Mouse (Mus musculus) limb, embryonic 11.5 days (tissue): ENCODE results near the gene Acox3. TPM values are rescaled to one million over a fixed set of nuclear protein-coding genes. Genes with fewer than 3 reads are reported as not detected.
A peak's percentile ranks its signal among the peaks of the same experiment; 100 is the strongest.
"Not testable (repeated sequence)": the region's sequence is repeated elsewhere in the genome, so short reads cannot be mapped to it uniquely, and the experiment has no call there.

Experiments
- ATAC-seq: fragments of 200-750 bp; cut with Nextera tagmentation; 2 replicates; pipeline ENCODE4 v1.8.0; 2017; ENCODE audit warnings: low read depth; ENCODE audit not compliant: insufficient number of reproducible peaks, low FRiP score, low TSS enrichment
- DNase-seq: peaks from one replicate; pipeline ENCODE4 v3.0.0-alpha.2; 2015; ENCODE audit warnings: low spot score
- H3K27ac ChIP-seq: fragments of 300-500 bp; sonication (generic); replicated peaks from 2 replicates; pipeline ENCODE4 v1.5.1; 2014; ENCODE audit warnings: low read depth, mild to moderate bottlenecking, low read length
- H3K27me3 ChIP-seq: fragments of 300-500 bp; sonication (generic); 2 replicates; pipeline ENCODE4 v1.6.1; 2014; ENCODE audit warnings: mild to moderate bottlenecking, low read length, mixed read lengths; ENCODE audit not compliant: control insufficient read depth, insufficient read depth
- H3K36me3 ChIP-seq: fragments of 300-500 bp; sonication (generic); 2 replicates; pipeline ENCODE4 v1.6.1; 2014; ENCODE audit warnings: mild to moderate bottlenecking, low read length, moderate library complexity, mixed read lengths; ENCODE audit not compliant: control insufficient read depth, insufficient read depth
- H3K4me1 ChIP-seq: fragments of 300-500 bp; sonication (generic); 2 replicates; pipeline ENCODE4 v1.6.1; 2014; ENCODE audit warnings: low read length, mixed read lengths; ENCODE audit not compliant: control insufficient read depth, insufficient read depth
- H3K4me2 ChIP-seq: fragments of 300-500 bp; sonication (generic); 2 replicates; pipeline ENCODE4 v1.6.1; 2014; ENCODE audit warnings: low read depth, mild to moderate bottlenecking, moderate library complexity; ENCODE audit not compliant: severe bottlenecking
- H3K4me3 ChIP-seq: fragments of 300-500 bp; sonication (generic); 2 replicates; pipeline ENCODE4 v1.5.1; 2014; ENCODE audit warnings: low read depth, low read length
- H3K9ac ChIP-seq: fragments of 300-500 bp; sonication (generic); 2 replicates; pipeline ENCODE4 v1.6.1; 2014; ENCODE audit warnings: mild to moderate bottlenecking, low read length
- H3K9me3 ChIP-seq: fragments of 300-500 bp; sonication (generic); 2 replicates; pipeline ENCODE4 v1.6.1; 2016; ENCODE audit warnings: low read length; ENCODE audit not compliant: control insufficient read depth
- WGBS: fragments of 180-500 bp; shearing (Covaris S2); extraction: QIAGEN DNeasy Blood & Tissue Kit; methylation state at CpG from one replicate; pipeline ENCODE4 v1.1.7; 2014; 5-methylcytosine and 5-hydroxymethylcytosine counted together
- polyA plus RNA-seq: library from polyadenylated mRNA; unstranded; fragments of >200 nt; fragmentation: Nextera tagmentation; extraction: Ambion mirVana; gene quantifications from 2 replicates; pipeline ENCODE4 v1.2.1, GENCODE M21; 2014

The Acox3 gene
- polyA plus RNA-seq, 1 experiment from 2014 or later, result 9.7 TPM

DNA sequence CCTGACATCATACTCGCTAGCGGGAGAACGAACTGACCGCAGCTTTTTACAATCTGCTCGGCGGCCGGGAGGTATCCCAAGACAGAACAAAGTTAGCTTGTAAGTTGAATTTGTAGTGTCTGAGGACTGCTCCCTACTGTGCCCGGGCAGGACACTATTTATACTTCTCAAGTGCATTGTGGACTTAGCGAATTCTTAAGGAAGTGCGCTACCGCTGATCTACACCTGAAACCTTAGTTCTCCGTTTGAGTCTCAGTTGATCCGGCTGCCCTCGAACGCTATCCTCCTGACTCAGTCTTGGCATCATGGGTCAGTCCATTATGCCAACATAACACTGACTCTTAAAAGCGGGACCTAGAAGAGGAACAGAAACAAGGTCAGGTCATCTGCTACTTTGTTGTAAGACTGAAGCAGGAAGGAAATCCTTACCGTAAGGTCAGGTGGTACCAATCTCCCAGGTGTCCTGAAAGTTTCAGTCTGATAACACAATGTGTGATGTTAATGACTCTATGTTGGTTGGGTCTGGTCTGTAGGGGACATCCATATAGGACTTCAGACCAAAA is 462 bp downstream of the Acox3 start:
- no peaks in the 10 kb centered on the region for H3K27me3 ChIP-seq
- H3K4me2 ChIP-seq, result peak overlapping the region; percentile 52
- ATAC-seq (0 out of 2 replicates have a peak, but pooled peaks have one; percentile 2), DNase-seq (no peak)
- peak overlapping the region; percentile 31 for H3K9ac ChIP-seq
- H3K36me3 ChIP-seq, result no peaks in the 10 kb centered on the region
- H3K4me1 ChIP-seq, result no peaks in the 10 kb centered on the region
- WGBS, result 5% methylated on average over 17 of the region's 17 CpGs
- H3K4me3 ChIP-seq, result peak overlapping the region; percentile 45
- H3K27ac ChIP-seq, result no peak overlapping the region
- H3K9me3 ChIP-seq, result no peaks in the 10 kb centered on the region

DNA sequence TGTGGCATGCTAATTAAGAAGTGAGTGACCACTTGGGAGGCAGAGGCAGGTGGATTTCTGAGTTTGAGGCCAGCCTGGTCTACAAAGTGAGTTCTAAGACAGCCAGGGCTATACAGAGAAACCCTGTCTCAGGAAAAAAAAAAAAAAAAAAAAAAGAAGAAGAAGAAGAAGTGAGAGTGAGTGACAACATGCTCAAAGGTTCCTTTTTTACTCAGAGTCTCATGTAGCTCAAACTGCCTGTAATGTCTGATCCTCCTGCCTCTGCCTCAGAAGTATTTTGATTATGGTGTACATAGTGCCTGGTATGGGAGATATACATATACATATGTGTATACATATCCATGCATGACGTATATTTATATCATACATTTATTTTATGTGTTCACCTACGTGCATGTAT is 1.4 kb downstream of the Acox3 start:
- H3K27me3 ChIP-seq, ATAC-seq, H3K9ac ChIP-seq, DNase-seq, H3K36me3 ChIP-seq, H3K9me3 ChIP-seq, H3K4me2 ChIP-seq, H3K27ac ChIP-seq, H3K4me1 ChIP-seq, H3K4me3 ChIP-seq: not testable (repeated sequence)
- 84% methylated on average over 2 of the region's 2 CpGs for WGBS

DNA sequence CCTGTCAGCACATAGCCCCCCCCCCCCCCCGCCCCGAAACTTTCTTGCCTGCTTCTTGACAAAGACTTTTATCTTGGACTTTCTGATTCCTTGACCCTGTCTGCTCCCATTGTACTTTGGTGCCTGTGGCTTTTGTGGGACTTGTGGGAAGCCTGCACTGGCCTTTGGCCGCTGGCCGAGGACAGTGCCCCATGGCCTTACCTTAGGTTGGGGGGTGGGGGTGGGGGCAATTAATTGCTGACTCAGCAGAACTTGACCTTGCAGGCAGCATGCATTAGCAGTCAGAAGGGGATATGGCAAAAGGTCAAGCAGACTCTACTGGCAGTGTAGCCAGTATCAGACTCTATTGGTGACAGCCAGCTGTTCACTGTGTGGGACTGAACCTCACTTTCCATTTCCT is 8.7 kb downstream of the Acox3 start:
- Histone ChIP-seq H3K9me3 (no peaks in the 10 kb centered on the region), H3K36me3 (peaks cover 8% of the 10 kb centered on the region), H3K4me2 (no peak overlapping the region), H3K27ac (no peak overlapping the region), H3K27me3 (no peaks in the 10 kb centered on the region), H3K4me1 (no peaks in the 10 kb centered on the region), H3K9ac (no peak overlapping the region), H3K4me3 (no peak overlapping the region)
- no peak for ATAC-seq
- DNase-seq, result no peak
- WGBS, result 91% methylated on average over 4 of the region's 4 CpGs

DNA sequence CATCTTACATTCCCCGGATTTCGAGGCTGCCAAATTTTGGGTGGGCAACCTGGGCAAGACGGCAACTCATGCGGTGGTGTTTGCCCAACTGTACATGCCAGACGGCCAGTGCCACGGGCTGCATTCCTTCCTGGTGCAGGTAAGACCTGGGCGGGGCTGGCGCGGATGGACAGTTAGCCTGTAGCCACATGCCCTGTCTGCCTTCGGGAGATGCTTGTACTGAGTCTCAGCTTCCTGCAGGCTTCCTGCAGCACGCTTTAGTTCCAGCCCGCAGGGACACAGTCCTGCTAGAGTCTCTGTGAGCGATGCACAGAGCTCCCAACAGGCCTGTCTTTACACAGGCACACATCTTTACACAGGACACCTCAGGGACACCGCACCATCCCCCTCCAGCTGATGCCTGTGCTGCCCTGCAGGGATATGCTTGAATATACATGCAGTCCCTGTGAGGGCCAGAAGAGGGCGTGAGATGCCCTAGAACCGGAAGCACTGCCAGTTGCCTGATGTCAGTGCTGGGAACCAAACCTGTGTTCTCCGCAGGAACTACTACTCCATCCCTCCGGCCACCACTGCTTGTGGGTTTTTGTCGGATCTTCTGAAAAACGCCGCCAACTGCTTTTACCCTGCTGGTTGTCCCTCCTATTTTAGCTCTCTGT is 9.4 kb downstream of the Acox3 start:
- no peaks in the 10 kb centered on the region for H3K27me3 ChIP-seq
- 76% methylated on average over 21 of the region's 21 CpGs for whole genome bisulfite sequencing
- DNase-seq, result no peak
- H3K9me3 ChIP-seq, result no peaks in the 10 kb centered on the region
- H3K4me3 ChIP-seq, result no peak overlapping the region
- peaks cover 8% of the 10 kb centered on the region for H3K36me3 ChIP-seq
- H3K4me1 ChIP-seq, result no peaks in the 10 kb centered on the region
- ATAC-seq, result no peak
- H3K9ac ChIP-seq, result no peak overlapping the region
- H3K4me2 ChIP-seq, result no peak overlapping the region
- H3K27ac ChIP-seq, result no peak overlapping the region

DNA sequence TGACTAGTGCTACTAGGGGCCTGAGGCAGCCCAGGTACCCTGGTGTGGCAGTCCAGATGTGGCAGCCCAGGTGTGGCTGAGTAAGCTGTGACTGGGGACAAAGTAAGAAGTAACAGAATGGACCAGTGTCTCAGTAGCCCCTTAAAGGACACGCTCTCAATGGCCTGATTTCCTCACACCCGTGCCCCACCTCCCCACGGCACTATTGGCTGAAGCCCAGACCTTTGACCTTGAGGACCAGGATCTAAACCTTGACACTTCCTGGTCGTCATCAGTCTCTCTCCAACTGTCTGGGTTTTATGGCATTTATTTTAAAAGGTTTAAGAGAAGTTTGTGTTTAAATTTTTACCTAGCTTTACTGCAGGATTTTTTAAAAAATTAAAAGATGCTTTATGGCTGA is 10.0 kb downstream of the Acox3 start:
- no peak overlapping the region for H3K4me2 ChIP-seq
- WGBS, result 63% methylated on average over 4 of the region's 4 CpGs

DNA sequence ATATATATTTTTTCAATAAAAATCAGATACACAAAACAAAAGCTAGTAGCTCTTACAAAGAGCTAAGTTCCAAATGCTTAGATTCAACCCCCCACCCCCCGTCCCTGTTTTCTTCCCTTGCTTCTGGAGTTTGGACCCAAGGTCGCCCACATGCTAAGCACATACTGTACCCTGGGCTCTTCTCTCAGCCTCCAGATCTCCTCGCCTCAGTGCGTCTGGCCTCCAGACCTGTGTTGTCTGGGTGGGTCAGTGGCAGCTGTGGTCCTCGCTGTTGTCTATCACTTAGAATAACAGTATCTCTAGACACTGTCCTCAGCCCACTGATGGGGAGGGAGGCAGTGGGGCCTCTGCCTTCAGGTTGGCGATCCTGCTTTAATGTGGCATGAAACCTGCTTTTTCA is 10.4 kb downstream of the Acox3 start:
- no peaks in the 10 kb centered on the region for H3K27me3 ChIP-seq
- no peaks in the 10 kb centered on the region for H3K9me3 ChIP-seq
- ATAC-seq (no peak), DNase-seq (no peak)
- H3K4me3 ChIP-seq, result no peak overlapping the region
- no peak overlapping the region for H3K27ac ChIP-seq
- no peak overlapping the region for H3K4me2 ChIP-seq
- 84% methylated on average over 6 of the region's 6 CpGs for WGBS
- peaks cover 8% of the 10 kb centered on the region for H3K36me3 ChIP-seq
- no peak overlapping the region for H3K9ac ChIP-seq
- no peaks in the 10 kb centered on the region for H3K4me1 ChIP-seq

More for the DNA sequence above, 10.0 kb downstream of the Acox3 start:
- Histone ChIP-seq H3K4me3 (no peak overlapping the region), H3K9me3 (no peaks in the 10 kb centered on the region), H3K4me1 (no peaks in the 10 kb centered on the region), H3K36me3 (peaks cover 8% of the 10 kb centered on the region), H3K9ac (no peak overlapping the region), H3K27me3 (no peaks in the 10 kb centered on the region), H3K27ac (no peak overlapping the region)
- no peak for ATAC-seq
- no peak for DNase-seq

DNA sequence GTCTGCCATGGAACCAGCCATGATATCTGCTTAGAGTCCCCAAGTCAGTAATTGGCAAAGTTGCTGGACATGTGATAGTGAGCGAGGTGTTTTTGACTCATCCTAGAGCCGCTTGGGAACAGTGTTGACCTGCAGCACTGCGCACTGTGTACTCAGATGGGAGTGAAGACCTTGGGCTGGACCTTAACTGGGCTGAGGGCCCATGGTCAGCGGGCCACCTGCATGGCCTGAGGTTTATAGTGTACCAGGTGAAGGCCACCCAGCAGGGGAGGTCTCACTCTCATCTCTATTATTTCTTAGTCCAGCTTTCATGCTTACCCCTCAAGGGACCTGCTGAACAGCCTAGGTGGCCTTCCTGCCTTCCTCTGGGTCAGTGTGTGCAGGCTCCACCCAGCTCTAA is 11.9 kb downstream of the Acox3 start:
- H3K4me1 ChIP-seq, result no peaks in the 10 kb centered on the region
- 89% methylated on average over 4 of the region's 4 CpGs for WGBS
- H3K36me3 ChIP-seq, result peaks cover 8% of the 10 kb centered on the region; the same call in 1 of the 2 replicates
- no peak overlapping the region for H3K4me3 ChIP-seq
- ATAC-seq, result no peak
- no peak overlapping the region for H3K4me2 ChIP-seq
- H3K9ac ChIP-seq, result no peak overlapping the region
- DNase-seq, result no peak
- no peaks in the 10 kb centered on the region for H3K9me3 ChIP-seq
- no peaks in the 10 kb centered on the region for H3K27me3 ChIP-seq
- H3K27ac ChIP-seq, result no peak overlapping the region

DNA sequence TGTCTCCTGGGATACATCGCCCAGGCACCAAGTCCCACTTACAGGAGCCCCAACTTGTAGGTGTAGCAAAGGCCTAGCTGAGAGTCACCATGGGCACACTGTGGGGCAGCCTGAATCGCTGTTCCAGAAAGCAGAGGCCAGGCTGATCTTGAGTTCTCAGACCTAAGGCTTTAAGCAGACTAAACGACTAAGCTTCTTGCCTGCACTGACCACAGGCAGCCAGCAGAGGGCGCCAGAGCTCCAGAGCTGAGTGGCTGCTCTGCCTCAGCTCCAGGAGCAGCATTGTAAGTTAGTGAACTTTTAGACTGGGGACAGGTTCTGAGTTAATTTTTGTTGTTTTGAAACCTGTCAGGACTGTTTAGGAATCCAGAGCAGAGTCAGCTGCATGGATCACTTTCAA is 12.9 kb downstream of the Acox3 start:
- H3K9ac ChIP-seq, result no peak overlapping the region
- no peak overlapping the region for H3K27ac ChIP-seq
- no peak overlapping the region for H3K4me3 ChIP-seq
- H3K4me1 ChIP-seq, result no peaks in the 10 kb centered on the region
- no peaks in the 10 kb centered on the region for H3K9me3 ChIP-seq
- no peaks in the 10 kb centered on the region for H3K27me3 ChIP-seq
- WGBS, result 17% methylated on average over 4 of the region's 4 CpGs
- H3K36me3 ChIP-seq, result peaks cover 8% of the 10 kb centered on the region; the same call in 1 of the 2 replicates
- no peak overlapping the region for H3K4me2 ChIP-seq
- ATAC-seq, result no peak
- DNase-seq, result peak; percentile 90
